Mouse (Mus musculus) stomach, postnatal 0 days (tissue): ENCODE measurements around the gene Klc3.

Experiments
- CTCF ChIP-seq: IDR thresholded peaks from 2 replicates; pipeline ENCODE4 v1.5.1; 2016; ENCODE audit warnings: antibody characterized with exemption, low read depth, mild to moderate bottlenecking, moderate library complexity
- EP300 ChIP-seq: optimal IDR thresholded peaks from 2 replicates; pipeline ENCODE3; 2016; ENCODE audit warnings: antibody characterized with exemption

- TF ChIP-seq EP300 = no peak
- no peak for TF ChIP-seq CTCF
These were observed 7.9 kb upstream of the Klc3 start for GRCm38 (mm10) chr7:19411783-19412182.
